Mouse (Mus musculus) CD4-positive, CD25-positive, alpha-beta regulatory T cell, adult 2 months (primary cell): ENCODE data around the gene Rnf145.

ENCODE experiments used
- DNase-seq: peaks from one replicate; pipeline ENCODE4 v3.0.0-alpha.2; 2012; ENCODE audit warnings: low read depth, low spot score

The Rnf145 gene

GRCm38 (mm10) chr11:44518281-44519095 lies at the start of gene Rnf145:
Gene Rnf145 (plus strand): TSS chr11:44518964.
- peak; percentile 90 for DNase-seq

- DNase-seq = peak; percentile 82
Measured at GRCm38 (mm10) chr11:44469646-44470431, 48.9 kb upstream of the Rnf145 start.

GRCm38 (mm10) chr11:44470432-44471336 lies 48.1 kb upstream of the Rnf145 start, which contains the start of gene Ublcp1:
Gene Ublcp1 (minus strand): TSS chr11:44470498.
- peak; percentile 91 for DNase-seq

GRCm38 (mm10) chr11:44471337-44471995 lies 47.3 kb upstream of the Rnf145 start:
- DNase-seq = peak; percentile 40

GRCm38 (mm10) chr11:44475467-44475866 lies 43.3 kb upstream of the Rnf145 start:
- DNase-seq = peak; percentile 13

- peak; percentile 41 for DNase-seq
Measured at GRCm38 (mm10) chr11:44476445-44476844, 42.3 kb upstream of the Rnf145 start.

- DNase-seq = no peak
Measured at GRCm38 (mm10) chr11:44478382-44478781, 40.4 kb upstream of the Rnf145 start.

- no peak for DNase-seq
Measured at GRCm38 (mm10) chr11:44480246-44480645, 38.5 kb upstream of the Rnf145 start.

- no peak for DNase-seq
Measured at GRCm38 (mm10) chr11:44485089-44485736, 33.6 kb upstream of the Rnf145 start.

GRCm38 (mm10) chr11:44489117-44489516 lies 29.6 kb upstream of the Rnf145 start:
- no peak for DNase-seq

- peak; percentile 36 for DNase-seq
Measured at GRCm38 (mm10) chr11:44494643-44495323, 24.0 kb upstream of the Rnf145 start.

GRCm38 (mm10) chr11:44496217-44496616 lies 22.5 kb upstream of the Rnf145 start:
- peak; percentile 53 for DNase-seq

GRCm38 (mm10) chr11:44498412-44499272 lies 20.1 kb upstream of the Rnf145 start:
- DNase-seq = no peak

GRCm38 (mm10) chr11:44500966-44501365 lies 17.8 kb upstream of the Rnf145 start:
- DNase-seq = peak; percentile 52

GRCm38 (mm10) chr11:44501477-44501876 lies 17.3 kb upstream of the Rnf145 start:
- peak; percentile 35 for DNase-seq

- DNase-seq = no peak
Measured at GRCm38 (mm10) chr11:44502931-44503330, 15.8 kb upstream of the Rnf145 start.

GRCm38 (mm10) chr11:44504146-44504545 lies 14.6 kb upstream of the Rnf145 start:
- DNase-seq = no peak

GRCm38 (mm10) chr11:44504761-44505160 lies 14.0 kb upstream of the Rnf145 start:
- DNase-seq = no peak

- no peak for DNase-seq
Measured at GRCm38 (mm10) chr11:44508876-44509275, 9.9 kb upstream of the Rnf145 start.
